Mouse (Mus musculus): ENCODE measurements around the gene Nell1. TPM values are rescaled to one million over a fixed set of nuclear protein-coding genes. Genes with fewer than 3 reads are reported as not detected.

Gene Nell1
- polyA plus RNA-seq, 1 experiment: not detected

DNA sequence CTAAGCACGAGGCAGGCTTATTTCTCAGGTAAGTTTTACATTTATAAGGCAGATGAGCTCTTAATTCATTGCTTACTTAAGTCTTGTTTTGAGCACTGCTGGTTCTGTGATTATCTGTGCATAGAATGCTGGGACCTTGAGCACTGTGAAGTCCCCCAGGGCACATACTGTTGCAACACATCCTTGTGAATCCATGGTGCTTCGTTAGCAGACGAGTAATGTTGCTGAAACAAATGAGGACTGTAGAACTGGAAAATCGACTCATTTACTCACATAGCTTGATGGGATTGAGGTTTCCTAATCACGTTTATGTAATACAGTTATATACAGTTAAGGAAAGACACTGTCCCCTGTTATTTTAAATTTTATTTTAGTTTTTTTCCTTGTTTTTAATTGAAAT is 364.1 kb downstream of the Nell1 start:
- Histone ChIP-seq H3K27ac (replicated peaks; ENCODE audit: low read depth, low read length) (no peak overlapping the region), H3K4me3 (ENCODE audit: insufficient read depth, low read depth, low read length) (no peak overlapping the region), H3K4me1 (ENCODE audit: control insufficient read depth, insufficient read depth, insufficient read length, low read length) (no peaks in the 10 kb centered on the region)

DNA sequence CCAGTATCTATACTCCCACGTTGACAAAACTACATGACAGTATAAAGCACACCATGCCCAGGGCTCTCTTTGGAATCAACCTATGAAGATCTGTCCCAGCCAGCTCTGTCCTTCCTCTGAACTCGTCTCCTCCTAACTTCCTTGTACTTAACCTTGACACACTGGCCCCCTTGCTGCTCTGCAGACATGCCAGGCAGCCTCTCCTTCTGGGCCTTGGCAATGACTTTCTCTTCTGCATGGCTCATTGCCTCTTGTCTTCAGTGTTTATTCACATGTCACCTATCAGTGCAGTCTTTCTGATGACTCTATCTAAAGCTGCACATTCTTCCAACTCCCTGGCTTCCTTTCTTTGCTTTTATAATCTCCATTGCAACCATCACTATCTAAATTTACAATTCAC is 376.9 kb downstream of the Nell1 start:
- no peaks in the 10 kb centered on the region for H3K4me1 ChIP-seq (ENCODE audit: control insufficient read depth, insufficient read depth, insufficient read length, low read length)
- H3K27ac ChIP-seq (replicated peaks; ENCODE audit: low read depth, low read length): no peak overlapping the region
- H3K4me3 ChIP-seq (ENCODE audit: insufficient read depth, low read depth, low read length): no peak overlapping the region

DNA sequence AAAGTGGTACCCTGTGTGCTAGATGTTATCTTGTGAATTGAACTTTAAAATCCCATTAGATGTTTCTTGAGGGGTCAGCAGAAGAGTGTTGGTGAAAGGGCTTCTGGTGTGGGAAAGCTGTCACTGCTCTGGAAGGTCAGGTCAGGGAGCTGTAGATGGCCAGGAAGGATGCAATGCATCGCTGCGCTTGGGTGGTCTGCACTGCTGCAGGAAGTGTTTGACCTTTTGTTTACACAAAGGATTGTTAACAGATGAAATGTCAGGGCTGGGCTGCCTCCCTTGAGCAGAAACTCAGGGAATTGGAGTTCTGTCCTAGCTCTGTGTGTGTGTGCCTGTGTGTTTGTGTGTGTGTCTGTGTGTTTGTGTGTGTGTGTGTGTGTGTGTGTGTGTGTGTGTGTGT is 382.5 kb downstream of the Nell1 start:
- H3K27ac ChIP-seq (replicated peaks; ENCODE audit: low read depth, low read length): no peak overlapping the region
- H3K4me1 ChIP-seq (ENCODE audit: control insufficient read depth, insufficient read depth, insufficient read length, low read length): no peaks in the 10 kb centered on the region
- no peak overlapping the region for H3K4me3 ChIP-seq (ENCODE audit: insufficient read depth, low read depth, low read length)

DNA sequence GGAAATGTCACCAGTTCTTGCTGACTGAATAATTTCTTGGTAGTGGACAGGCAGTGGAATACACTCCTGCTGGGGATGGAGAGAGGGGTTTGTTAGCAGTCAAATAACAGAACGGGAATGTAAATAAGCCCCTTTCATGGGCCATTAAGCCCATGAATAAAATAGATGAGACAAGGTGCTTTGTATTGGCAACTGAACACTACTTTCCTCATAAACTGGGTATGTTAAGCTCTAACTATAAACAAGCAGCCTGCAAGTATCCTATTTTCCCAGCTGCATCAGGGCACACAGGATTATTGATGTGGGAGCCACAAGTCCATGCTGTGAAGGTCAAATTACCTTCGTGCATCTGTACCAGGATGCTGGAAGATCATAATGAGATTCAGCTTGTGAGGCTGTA is 387.4 kb downstream of the Nell1 start:
- no peaks in the 10 kb centered on the region for H3K4me1 ChIP-seq (ENCODE audit: control insufficient read depth, insufficient read depth, insufficient read length, low read length)
- no peak overlapping the region for H3K27ac ChIP-seq (replicated peaks; ENCODE audit: low read depth, low read length)
- no peak overlapping the region for H3K4me3 ChIP-seq (ENCODE audit: insufficient read depth, low read depth, low read length)

- Histone ChIP-seq H3K4me1 (ENCODE audit: control insufficient read depth, insufficient read depth, insufficient read length, low read length) (no peaks in the 10 kb centered on the region), H3K27ac (replicated peaks; ENCODE audit: low read depth, low read length) (no peak overlapping the region), H3K4me3 (ENCODE audit: insufficient read depth, low read depth, low read length) (no peak overlapping the region)
These were observed 400.2 kb downstream of the Nell1 start for GRCm38 (mm10) chr7:50374876-50375275.

- H3K27ac ChIP-seq (replicated peaks; ENCODE audit: low read depth, low read length): no peak overlapping the region
- no peak overlapping the region for H3K4me3 ChIP-seq (ENCODE audit: insufficient read depth, low read depth, low read length)
- H3K4me1 ChIP-seq (ENCODE audit: control insufficient read depth, insufficient read depth, insufficient read length, low read length): no peaks in the 10 kb centered on the region
These were observed 435.8 kb downstream of the Nell1 start for GRCm38 (mm10) chr7:50410421-50410820.

GRCm38 (mm10) chr7:50419976-50420375 is 445.3 kb downstream of the Nell1 start:
- no peak overlapping the region for H3K4me3 ChIP-seq (ENCODE audit: insufficient read depth, low read depth, low read length)
- no peaks in the 10 kb centered on the region for H3K4me1 ChIP-seq (ENCODE audit: control insufficient read depth, insufficient read depth, insufficient read length, low read length)
- H3K27ac ChIP-seq (replicated peaks; ENCODE audit: low read depth, low read length): no peak overlapping the region

DNA sequence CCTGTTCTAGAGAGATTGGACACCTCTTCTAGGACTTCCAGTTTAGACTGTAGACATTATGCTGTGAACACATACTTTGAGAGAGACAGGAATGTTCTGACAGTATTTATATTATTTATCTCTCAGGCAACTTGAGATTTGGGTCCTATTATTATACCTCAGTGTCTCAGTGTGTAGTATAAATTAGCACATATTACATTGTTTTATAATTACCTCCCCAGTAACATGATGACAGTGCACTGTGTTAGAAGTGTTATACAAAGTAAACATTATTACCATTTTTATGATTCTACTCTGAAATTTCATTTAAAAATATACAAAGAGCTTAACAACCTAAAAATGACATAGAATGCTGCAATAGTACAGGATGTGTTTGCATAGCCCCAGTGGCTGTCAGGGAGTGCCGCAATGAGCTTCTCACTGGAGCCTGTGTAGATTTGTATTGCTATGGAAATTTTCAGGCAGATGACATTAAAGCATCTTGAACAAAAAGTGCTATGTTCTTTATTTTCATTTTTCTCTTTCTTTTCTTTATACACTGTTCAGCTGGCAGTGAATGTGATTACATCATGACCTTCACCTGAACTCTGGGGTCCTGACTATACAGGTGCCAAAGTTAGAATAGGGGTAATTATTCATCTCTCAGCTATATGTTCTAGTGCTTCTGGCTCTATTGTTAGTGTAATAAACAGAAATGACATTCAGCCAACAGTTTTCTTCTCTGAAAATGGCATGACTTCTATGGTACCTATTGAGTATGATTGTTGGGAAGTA is 447.9 kb downstream of the Nell1 start:
- Histone ChIP-seq H3K27ac (replicated peaks; ENCODE audit: low read depth, low read length) (no peak overlapping the region), H3K4me3 (ENCODE audit: insufficient read depth, low read depth, low read length) (no peak overlapping the region), H3K4me1 (ENCODE audit: control insufficient read depth, insufficient read depth, insufficient read length, low read length) (no peaks in the 10 kb centered on the region)

DNA sequence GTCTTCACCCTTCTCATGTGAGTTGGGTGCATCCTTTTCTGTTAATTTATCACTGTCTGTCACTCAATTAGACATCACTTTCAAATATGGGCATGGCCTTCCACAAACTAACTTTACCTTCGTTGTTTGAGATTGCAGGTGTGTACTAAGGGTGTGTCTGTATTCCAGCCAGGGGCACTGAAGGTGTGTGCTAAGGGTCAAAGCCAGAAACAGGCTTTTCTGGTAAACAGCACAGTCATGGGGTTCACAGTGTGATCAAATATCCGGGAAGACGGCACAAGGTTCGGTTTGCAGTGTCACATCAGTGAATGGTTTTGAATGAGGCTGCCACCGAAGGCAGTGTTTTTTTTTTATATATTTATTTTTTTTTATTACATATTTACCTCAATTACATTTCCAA is 455.1 kb downstream of the Nell1 start:
- no peak overlapping the region for H3K4me3 ChIP-seq (ENCODE audit: insufficient read depth, low read depth, low read length)
- H3K27ac ChIP-seq (replicated peaks; ENCODE audit: low read depth, low read length): no peak overlapping the region
- no peaks in the 10 kb centered on the region for H3K4me1 ChIP-seq (ENCODE audit: control insufficient read depth, insufficient read depth, insufficient read length, low read length)

- Histone ChIP-seq H3K4me1 (ENCODE audit: control insufficient read depth, insufficient read depth, insufficient read length, low read length) (no peaks in the 10 kb centered on the region), H3K27ac (replicated peaks; ENCODE audit: low read depth, low read length) (no peak overlapping the region), H3K4me3 (ENCODE audit: insufficient read depth, low read depth, low read length) (no peak overlapping the region)
These were observed 466.6 kb downstream of the Nell1 start for GRCm38 (mm10) chr7:50441237-50441636.

- H3K4me1 ChIP-seq (ENCODE audit: control insufficient read depth, insufficient read depth, insufficient read length, low read length): no peaks in the 10 kb centered on the region
- H3K27ac ChIP-seq (replicated peaks; ENCODE audit: low read depth, low read length): no peak overlapping the region
- H3K4me3 ChIP-seq (ENCODE audit: insufficient read depth, low read depth, low read length): no peak overlapping the region
These were observed 472.7 kb downstream of the Nell1 start for GRCm38 (mm10) chr7:50447316-50447715.

- Histone ChIP-seq H3K4me1 (ENCODE audit: control insufficient read depth, insufficient read depth, insufficient read length, low read length) (no peaks in the 10 kb centered on the region), H3K4me3 (ENCODE audit: insufficient read depth, low read depth, low read length) (no peak overlapping the region), H3K27ac (replicated peaks; ENCODE audit: low read depth, low read length) (no peak overlapping the region)
These were observed 493.1 kb downstream of the Nell1 start for GRCm38 (mm10) chr7:50467742-50468141.

GRCm38 (mm10) chr7:50470555-50470954 is 495.9 kb downstream of the Nell1 start:
- Histone ChIP-seq H3K4me1 (ENCODE audit: control insufficient read depth, insufficient read depth, insufficient read length, low read length) (no peaks in the 10 kb centered on the region), H3K27ac (replicated peaks; ENCODE audit: low read depth, low read length) (no peak overlapping the region), H3K4me3 (ENCODE audit: insufficient read depth, low read depth, low read length) (no peak overlapping the region)

- H3K27ac ChIP-seq (replicated peaks; ENCODE audit: low read depth, low read length): no peak overlapping the region
- no peaks in the 10 kb centered on the region for H3K4me1 ChIP-seq (ENCODE audit: control insufficient read depth, insufficient read depth, insufficient read length, low read length)
- H3K4me3 ChIP-seq (ENCODE audit: insufficient read depth, low read depth, low read length): no peak overlapping the region
These were observed 507.3 kb downstream of the Nell1 start for GRCm38 (mm10) chr7:50482011-50482410.

- H3K4me1 ChIP-seq (ENCODE audit: control insufficient read depth, insufficient read depth, insufficient read length, low read length): no peaks in the 10 kb centered on the region
- H3K27ac ChIP-seq (replicated peaks; ENCODE audit: low read depth, low read length): no peak overlapping the region
- H3K4me3 ChIP-seq (ENCODE audit: insufficient read depth, low read depth, low read length): no peak overlapping the region
These were observed 510.6 kb downstream of the Nell1 start for GRCm38 (mm10) chr7:50485304-50485703.

DNA sequence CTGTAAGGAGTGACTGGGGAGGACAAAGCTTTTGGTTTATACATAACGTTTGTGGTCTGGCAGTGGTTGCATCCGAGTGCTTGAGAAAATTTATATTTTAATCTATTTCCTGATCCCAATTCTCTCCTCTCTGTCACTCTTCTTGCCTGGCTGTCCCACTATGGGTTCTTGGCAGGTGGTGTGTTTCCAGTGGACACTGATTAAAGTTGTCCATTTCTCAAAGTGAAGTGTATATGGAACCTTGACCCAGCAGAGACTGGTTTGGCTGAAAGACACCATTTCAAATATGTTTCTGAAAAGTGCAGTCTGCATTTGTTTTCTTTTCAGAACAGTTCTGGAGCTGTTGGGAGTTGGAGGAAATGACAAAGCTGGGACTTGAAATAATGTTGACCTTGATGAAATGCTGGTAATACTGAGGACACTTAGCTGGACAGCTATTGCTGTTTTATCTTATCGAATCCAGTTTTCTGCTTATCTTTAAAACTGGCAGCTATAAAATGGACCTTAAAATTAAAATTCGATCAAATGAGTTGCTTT is 512.3 kb downstream of the Nell1 start:
- Histone ChIP-seq H3K4me3 (ENCODE audit: insufficient read depth, low read depth, low read length) (no peak overlapping the region), H3K4me1 (ENCODE audit: control insufficient read depth, insufficient read depth, insufficient read length, low read length) (no peaks in the 10 kb centered on the region), H3K27ac (replicated peaks; ENCODE audit: low read depth, low read length) (no peak overlapping the region)

Measured in brown adipose tissue, adult 24 weeks (tissue).